Mouse (Mus musculus): ENCODE measurements around the gene Kit. TPM values are rescaled to one million over a fixed set of nuclear protein-coding genes. Genes with fewer than 3 reads are reported as not detected.
A peak's percentile ranks its signal among the peaks of the same experiment; 100 is the strongest.

The Kit gene
- total RNA-seq, 1 experiment from 2014 or later, result 10.2 TPM

DNA sequence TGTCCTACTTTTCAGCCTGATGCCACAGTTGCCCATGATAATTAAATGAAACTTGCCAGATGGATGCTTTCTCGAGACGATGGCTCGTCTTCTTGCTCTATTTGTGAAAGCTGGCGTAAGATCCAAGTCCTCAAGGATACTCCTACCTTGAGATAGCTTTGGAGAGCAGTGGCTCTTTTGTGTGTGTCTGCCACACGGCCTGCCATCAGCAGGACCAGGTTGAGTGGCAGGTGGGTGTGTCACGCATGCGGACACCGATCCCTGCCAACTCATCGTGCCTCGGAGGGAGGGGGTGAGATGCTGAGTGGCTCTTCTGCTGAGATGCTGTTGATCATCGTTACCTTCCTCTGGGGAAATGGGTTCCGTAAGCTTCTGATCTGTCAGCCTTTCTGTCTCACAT, 60.7 kb downstream of the Kit start:
- DNase-seq, result no peak

DNA sequence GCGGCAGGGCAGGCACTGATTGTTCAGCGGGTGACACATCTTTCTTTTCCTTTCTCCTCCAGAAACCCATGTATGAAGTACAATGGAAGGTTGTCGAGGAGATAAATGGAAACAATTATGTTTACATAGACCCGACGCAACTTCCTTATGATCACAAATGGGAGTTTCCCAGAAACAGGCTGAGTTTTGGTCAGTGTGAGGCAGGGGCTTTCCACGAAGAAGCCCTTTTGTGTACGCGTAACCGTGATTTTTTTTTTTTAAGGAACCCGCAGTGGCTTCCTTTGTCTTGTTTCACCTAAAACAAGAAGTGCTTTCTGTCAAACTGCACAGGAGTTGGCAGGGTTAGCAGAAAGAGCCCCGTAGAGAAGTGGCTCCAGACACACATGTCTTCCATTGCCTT, 65.9 kb downstream of the Kit start:
- DNase-seq, result no peak

- DNase-seq, result no peak
Measured at GRCm38 (mm10) chr5:75647046-75647445, 72.3 kb downstream of the Kit start.

DNA sequence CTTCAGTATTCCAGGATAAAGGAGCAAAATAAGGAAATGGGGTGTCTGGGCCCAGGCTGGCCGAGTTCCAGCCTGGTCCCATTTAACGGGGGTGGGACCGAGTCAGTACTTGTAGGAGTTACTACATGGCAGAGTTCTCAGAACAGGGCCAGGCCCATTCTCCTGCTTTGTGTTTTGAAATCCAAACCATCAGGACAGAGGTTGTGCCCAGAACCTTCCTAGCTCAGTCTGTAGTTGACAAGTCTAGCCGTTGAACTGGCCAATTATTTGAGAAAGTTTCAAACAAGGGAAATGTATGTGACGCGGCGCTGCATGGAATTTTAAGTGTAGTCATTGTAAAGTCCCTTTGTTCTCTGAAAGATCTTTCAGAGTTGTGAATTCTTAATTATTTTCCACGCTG, 75.8 kb downstream of the Kit start:
- DNase-seq, result no peak

- no peak for DNase-seq
Measured at GRCm38 (mm10) chr5:75653431-75653830, 78.7 kb downstream of the Kit start.

DNA sequence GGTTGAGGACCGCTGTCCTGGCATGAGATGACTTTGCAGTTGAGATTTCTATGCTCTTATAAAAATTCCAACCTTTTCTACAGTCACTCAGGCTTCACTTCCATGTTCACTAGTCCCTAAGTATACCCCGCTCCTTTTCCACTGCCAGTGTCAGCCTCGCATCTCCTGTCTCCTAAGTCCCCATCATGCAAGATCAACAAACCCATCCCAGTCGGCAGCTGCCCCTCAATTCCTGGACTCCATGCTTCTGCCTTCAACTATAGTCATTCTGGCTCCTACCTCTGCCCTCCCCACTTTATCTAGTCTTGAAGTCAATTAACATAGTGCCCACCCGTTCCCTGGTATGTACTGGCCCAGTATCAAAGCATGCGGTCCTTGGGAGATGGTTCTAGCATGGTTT, 83.9 kb downstream of the Kit start:
- no peak for DNase-seq

DNA sequence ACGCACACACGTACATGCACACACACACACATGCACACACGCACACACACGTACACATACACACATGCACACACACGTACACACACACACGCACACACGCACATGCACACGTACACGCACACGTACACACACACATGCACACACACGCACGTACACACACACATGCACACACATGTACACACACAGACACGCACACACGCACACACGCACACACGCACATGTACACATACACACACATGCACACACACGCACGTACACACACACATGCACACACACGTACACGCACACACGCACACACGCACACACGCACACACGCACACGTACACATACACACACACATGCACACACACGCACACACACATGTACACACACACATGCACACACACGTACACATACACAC, 85.6 kb downstream of the Kit start:
- no peak for DNase-seq

DNA sequence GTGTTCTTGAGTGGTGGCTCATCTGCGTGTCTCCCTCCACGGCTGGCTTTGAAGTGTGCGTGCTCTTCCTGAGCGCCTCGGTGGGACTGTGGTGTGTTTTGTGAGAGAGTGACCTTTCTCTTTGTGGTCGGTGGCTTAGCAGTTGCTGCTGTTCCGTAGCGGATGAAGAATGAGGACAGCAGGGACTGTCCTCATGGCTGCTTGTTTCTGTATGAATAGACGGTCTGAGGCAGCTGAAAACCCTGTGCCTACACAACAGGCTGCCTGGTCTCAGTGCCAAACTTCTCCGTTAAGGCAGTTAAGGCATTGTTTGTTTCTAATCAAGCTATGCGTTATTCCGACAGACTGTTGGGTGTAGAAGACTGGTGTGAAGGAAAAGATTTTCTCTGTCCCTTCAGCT, 87.8 kb downstream of the Kit start:
- DNase-seq, result no peak

- no peak for DNase-seq
Measured at GRCm38 (mm10) chr5:75663768-75664167, 89.1 kb downstream of the Kit start.

- DNase-seq, result no peak
Measured at GRCm38 (mm10) chr5:75667083-75667482, 92.4 kb downstream of the Kit start.

DNA sequence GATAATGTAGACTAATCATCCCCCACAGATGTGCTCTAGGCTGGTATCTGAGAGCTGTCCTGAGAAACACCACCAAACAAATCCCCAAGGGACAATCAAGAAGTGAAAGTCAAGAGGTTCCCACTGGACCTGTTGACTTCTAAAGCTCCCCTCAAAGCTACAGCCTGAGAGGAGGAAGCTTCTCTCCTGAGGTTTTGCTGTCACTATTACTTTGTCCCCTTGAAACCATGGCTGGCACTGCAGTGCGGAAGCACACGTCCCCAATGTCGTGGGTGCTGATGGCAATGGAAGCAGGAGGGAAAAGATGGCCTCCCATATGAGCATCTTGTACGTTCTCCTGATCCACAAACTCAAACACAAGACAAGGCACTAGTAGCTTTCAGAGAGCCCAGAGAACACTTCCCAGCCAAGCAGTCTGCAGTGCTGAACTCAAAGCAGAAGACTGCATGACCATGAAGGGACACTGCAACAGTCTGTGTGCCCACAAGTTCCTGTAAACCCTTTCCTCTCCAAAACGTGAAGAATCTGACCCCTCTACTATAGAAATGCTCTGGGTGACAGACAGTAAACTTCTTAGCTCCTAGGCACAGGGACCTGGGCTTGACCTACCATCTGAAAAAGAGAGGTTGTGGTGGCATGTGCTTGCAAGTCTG, 96.5 kb downstream of the Kit start:
- DNase-seq, result no peak

GRCm38 (mm10) chr5:75676024-75676423, 101.3 kb downstream of the Kit start:
- no peak for DNase-seq

GRCm38 (mm10) chr5:75679896-75680295, 105.2 kb downstream of the Kit start:
- no peak for DNase-seq

GRCm38 (mm10) chr5:75695162-75695809, 120.6 kb downstream of the Kit start:
- no peak for DNase-seq

- DNase-seq, result no peak
Measured at GRCm38 (mm10) chr5:75696960-75697359, 122.2 kb downstream of the Kit start.

- no peak for DNase-seq
Measured at GRCm38 (mm10) chr5:75698556-75698955, 123.8 kb downstream of the Kit start.

DNA sequence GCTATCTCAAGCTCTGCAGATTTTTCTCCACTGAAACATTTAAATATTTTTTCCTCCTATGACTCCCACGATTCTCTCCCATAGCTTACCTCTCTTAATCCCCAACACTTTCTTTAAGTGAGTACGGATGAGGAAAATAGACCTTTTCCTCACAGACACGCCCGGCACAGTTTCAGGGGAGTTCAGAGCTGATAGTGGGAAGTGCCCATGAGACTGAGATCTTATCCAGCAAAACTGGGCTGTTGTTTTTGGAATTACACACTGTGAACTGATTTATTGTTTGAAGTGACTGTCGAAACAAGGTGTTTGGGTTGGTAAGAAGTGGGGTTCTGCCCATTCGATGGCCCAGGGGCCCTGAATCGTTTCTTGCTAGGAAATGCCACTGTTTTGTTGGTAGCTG, 124.4 kb downstream of the Kit start:
- DNase-seq, result no peak

- DNase-seq, result no peak
Measured at GRCm38 (mm10) chr5:75699516-75699915, 124.8 kb downstream of the Kit start.

GRCm38 (mm10) chr5:75701662-75702061, 126.9 kb downstream of the Kit start:
- DNase-seq, result no peak

- DNase-seq, result no peak
Measured at GRCm38 (mm10) chr5:75702080-75702479, 127.4 kb downstream of the Kit start.

- no peak for DNase-seq
Measured at GRCm38 (mm10) chr5:75704584-75705175, 130.0 kb downstream of the Kit start.

DNA sequence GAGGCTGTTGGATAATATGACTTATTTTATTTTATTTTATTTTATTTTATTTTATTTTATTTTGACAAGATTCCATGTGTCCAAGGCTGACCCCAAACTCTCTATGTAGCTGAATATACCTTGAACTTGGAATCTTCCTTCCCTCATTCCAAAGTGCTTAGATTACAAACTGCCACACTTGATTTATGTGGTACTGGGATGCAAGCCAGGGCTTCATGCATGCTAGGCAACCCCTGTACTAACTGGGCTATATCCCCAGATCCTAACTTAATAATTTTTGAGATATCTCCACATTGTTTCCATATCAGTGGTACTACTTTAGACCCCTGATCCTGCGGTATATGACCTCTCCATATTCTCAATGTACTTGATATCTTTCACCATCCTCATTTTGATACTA, 130.7 kb downstream of the Kit start:
- peak; percentile 32 for DNase-seq
